Mouse (Mus musculus): ENCODE measurements around the gene Ctnna3.
"Not testable (repeated sequence)": the region's sequence is repeated elsewhere in the genome, so short reads cannot be mapped to it uniquely, and the experiment has no call there.

The Ctnna3 gene

DNA sequence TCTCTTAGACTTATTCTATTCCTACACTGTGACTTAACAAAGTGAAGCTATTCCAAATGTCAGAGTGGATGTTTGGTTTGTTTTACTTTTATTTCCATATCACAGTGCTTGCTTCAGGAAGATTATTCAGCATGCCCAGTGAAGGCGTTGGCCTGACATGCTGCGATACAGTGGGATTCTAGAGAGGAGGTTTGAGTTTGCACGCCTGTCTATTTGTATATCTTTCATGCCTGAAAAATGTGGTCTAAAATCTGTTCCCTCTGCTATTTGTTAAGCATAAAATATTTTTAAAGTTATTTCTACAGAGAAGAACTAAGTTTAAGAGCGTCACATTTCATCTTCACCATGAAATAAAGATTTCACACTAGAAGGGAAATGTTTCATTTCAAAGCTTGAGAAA lies 813.5 kb downstream of the Ctnna3 start:
- peak; percentile 11 for DNase-seq

DNA sequence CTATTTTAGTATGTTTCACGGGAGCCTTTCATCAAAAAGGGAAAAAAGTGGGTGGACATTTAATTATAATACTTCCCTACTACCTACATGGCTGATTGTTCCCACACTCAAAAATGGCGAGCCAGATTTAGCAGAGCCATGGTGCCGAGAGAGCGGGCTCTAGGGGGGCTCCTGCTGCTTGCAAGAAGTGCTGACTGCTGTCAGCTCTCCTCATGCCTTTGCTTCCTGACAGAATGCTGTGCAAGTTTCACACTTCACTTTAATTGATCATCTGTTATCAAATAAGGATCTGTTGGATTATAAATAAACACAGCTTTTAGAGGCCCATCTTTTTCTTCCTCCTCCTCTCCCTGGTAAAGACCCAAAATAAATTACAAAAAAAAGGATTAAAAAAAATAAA lies 838.3 kb downstream of the Ctnna3 start:
- DNase-seq: peak; percentile 39

DNA sequence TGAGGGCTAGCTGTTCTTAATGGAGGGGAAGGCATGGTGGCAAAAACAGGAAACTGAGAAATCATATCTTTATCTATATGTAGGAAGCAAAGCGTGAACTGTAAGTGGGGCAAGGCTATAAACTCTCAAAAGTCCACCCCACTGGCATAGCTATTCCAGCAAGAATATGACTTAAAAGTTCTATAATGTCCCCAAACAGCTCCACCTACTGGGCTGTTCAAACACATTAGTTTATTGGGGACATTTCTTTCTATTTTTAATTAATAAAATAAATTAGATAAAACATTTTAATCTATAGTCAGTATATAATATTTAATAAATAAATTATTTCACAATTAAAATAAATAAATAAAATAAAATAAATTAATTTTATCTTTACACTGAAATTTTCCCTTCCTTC lies 845.2 kb downstream of the Ctnna3 start:
- no peak for DNase-seq

DNA sequence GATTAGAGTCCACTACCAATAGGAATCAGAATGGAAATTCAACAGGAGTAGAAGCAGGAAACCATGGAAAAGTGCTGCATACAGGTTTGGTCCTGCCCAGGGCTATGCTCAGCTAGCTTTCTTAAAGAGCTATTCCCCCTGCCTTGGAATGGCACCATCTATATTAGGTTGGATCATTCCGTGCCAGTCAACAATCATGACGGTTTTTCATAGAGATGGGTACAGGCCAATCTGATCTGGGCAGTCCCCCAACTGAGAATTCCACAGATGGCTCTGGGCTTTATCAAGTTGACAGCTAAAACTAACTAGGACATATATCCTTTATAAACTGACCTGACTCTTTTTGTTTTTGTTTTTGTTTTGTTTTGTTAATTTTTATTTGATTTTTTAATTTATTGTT lies 848.9 kb downstream of the Ctnna3 start:
- DNase-seq: no peak

DNA sequence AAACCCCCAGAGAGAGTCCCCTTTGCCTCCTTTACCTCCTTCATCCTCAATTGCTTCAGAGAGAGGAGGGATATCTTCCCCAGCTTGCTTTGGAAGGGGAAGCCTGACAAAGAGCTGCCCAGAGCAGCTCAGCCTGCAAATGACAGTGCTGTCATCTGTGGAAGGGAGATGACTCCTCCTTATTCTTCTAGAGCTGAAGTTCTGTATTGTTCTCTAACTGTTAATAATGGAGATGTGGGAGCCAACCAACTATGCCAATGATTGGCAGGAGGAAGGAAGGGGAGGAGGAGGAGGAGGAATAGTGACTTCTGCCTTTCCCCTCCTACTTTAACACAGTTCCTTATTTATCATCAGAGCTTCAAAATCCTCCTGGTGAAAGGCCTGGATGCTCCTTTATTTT lies 875.9 kb downstream of the Ctnna3 start:
- DNase-seq: peak; percentile 3

DNA sequence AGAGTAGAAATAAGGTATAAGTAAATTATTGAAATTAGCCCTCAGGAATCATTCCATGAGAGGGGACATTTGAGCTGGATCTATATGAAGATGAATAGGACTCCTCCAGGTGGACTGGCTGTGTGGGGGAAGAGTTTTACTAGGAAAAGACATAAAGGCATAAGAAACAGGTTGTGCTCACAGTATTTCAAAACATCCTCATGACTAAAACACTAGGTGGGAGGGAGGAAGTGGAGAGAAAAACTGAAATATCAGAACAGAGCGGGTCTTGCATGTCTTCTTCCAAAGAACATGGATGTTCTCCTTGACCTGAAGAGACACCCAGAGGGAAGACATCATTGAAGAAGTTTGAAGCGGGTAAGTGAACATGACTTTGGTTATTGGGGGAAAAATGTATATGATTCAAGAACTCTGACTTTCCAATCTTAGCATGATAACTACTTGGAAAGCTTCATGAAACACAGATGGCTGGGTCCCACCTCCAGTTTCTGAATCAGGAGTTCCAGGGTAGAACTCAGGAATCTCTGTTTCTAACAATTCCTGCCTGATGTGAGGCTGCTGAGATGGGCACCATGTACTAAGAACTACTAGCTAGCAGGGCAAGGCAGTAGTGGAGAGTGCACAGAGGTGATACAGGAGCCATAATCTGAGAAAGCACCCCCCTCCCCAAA lies 881.9 kb downstream of the Ctnna3 start:
- peak; percentile 49 for DNase-seq

DNA sequence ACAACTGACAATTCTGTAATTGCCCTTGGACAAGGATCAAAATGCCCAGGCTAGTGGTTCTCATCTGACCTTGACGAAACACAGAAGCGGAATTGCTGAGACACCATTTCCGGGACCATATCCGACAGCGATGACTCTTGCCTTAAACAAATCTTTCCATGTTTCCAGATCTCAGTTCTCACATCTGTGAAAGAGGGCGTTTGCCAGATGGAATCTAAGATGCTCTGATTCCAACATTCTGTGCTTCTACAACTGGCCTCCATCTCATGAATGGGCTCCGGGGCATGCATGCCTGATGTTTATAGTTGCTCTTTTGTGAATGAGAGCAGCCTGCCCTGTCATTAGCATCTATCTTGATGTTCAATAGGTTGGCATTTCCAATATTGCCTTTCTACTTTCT lies 890.4 kb downstream of the Ctnna3 start:
- peak; percentile 60 for DNase-seq

DNA sequence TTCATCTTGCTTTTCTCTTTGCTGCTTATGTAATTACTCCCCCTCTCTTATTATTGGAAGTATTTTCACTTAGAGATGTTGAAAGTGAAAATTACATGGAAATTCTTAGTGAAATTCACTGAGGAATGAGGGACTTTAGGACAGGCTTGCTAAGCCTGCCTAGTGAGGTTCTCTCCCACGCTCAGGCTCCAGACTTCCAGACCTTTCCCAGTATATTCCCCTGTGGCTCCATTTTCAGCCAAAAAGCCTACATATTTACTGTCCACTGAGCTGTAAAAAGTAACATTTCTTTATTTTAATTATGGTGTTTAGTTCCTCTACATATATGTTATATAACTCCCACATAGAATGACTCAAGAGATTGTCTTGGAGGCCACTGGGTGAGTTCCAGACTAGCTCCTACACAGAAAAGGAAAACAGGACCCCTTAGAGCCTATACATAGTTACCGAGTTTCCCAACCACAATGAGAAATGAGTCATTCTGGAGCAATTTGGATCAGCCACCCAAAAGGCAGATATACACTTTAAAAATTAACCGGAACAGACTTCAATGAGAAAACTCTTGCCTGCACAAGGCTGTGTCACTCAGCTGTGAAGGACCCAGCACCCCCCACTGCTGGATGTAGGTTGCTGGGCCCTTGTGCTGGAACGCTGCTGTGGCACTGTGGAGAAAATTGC lies 912.9 kb downstream of the Ctnna3 start:
- peak; percentile 57 for DNase-seq

DNA sequence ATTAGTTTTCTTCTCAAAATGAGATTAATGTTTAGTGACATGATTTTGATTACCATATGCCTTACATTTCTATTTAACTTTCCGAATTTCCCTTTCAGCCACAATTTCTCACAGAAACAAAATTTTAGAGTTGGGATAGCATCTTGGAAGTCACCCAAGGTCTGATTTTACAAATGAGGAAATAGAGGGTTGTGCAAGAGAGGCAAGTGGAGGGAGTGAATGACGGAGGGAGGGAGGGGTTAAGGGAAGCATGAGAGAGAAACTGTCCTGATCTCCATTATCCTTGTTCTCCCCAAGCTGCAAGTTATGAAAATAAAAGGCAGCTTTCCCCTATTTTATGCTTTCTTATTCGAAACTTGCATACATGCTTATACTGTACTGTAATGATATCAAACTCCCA lies 943.4 kb downstream of the Ctnna3 start:
- DNase-seq: no peak

DNA sequence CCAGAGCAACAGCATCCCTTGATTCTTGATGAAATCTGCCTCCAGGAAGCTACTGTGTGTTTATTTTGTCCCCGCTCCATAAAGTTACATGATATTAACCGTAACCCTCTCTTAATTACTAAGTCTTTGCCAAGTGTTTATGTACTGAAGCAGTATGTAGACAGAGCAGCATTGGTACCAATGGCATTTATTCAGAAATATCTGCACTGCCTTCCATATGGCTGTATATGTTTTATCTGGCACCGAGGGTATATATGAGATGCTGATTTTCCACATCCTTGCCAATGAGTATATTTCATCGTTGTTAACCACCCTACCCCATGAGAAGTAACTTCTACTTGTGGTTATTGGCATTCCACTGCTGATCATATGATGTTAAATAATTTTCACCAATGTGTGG lies 947.9 kb downstream of the Ctnna3 start:
- no peak for DNase-seq

DNA sequence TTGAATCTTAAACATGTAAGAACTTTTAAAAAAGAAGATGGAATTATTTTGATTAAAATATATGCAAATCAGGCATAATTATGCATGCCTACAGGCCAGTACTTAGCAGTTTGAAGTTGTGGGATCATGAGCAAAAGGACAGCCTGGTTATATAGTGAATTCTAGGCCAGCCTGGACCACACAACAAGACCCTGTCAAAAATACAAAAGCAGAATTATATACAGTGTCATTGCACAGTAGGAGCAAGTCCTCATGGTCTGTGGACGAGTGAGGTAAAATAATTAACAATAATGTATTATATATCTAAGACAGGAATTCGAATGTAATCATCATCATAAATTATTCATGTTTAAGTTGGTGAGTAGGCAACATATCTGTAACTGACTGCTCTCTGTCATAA lies 966.7 kb downstream of the Ctnna3 start:
- DNase-seq: no peak

DNA sequence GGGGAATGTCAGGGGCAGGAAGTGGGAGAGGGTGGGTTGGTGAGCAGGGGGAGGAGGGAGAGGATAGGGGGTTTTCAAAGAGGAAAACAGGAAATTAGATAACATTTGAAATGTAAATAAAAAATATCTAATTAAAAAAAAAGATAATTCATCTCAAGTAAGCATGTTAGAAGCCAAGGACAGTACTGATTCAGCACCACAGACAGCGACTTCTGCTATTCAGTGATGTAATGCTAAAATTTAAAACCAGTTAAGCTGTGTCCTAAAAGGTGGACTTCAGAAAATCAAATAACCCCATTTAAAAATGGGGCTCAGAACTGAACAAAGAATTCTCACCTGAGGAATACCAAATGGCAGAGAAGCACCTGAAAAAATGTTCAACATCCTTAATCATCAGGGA lies 988.5 kb downstream of the Ctnna3 start:
- not testable (repeated sequence) for DNase-seq

DNA sequence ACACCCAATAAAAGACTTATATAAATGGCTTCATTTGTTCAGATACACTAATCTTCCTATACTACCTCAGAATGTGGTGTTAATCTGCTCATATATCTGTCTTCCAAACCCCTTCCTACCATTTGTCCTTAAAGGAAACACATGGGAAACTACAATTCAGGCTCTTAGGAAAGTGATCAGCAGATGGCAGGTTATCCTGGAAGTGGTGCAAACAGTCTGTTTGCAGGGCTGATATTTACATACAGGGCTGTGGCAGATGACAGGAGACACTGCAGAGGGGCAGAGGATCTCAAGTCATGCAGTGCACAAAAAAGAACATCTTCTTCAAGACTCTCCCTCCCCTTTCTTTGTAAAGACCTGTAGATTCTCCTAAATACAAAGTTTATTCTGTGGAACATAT lies 1008.8 kb downstream of the Ctnna3 start:
- DNase-seq: no peak

DNA sequence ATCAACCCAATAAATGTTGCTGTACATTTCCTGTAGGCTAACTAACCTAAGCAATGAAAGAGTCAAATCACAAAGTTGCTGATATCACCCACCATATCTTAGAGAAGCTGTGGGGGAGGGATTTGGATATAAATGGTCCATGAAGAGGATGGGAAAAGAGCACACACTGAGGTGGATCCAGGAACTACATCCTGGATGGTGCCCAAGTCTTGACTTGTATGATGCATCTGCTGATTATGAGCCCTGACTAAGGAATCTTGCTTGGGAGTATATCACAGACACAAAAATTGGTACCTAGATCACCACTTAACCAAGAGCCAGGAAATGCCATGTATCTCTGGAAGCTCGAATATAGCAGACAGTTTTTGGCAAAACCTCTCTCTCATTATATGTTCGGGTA lies 1018.7 kb downstream of the Ctnna3 start:
- DNase-seq: peak; percentile 9

DNA sequence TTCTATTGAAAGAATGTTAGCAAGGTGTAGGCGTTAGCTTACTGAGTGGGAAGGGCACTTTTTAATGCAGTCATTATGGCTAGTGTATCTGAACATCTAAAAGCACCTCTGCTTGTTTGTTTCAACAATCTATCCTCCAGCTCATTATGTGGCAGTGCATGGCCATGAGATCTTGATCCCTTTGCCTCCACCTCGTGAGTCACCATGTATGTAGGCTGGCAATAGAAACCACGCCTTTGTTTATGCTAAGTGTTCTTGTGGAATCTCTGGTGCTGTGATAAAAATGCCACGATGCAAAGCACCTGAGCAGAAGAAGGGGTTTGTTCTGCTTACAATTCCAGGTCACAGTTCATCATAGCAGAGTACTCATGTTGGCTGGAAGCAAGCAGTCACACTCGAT lies 1053.4 kb downstream of the Ctnna3 start:
- no peak for DNase-seq

DNA sequence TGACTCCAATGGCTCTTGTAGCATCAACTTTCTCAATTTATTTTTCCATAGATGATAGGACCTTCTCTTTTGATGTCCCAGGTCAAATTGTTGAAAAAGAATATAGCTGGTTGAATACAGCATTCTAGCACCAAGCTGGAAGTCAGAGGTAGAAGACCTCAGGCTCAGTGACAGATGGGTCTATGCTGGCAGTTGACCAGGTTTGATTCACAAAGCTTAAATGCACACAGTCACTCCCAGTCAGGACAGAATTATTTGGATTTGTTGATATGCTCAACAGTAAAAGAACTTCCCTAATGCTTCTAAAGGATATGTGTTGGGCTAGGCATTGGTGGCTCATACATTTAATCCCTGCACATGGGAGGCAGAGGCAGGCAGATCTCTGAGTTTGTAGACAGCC lies 1059.6 kb downstream of the Ctnna3 start:
- no peak for DNase-seq

DNA sequence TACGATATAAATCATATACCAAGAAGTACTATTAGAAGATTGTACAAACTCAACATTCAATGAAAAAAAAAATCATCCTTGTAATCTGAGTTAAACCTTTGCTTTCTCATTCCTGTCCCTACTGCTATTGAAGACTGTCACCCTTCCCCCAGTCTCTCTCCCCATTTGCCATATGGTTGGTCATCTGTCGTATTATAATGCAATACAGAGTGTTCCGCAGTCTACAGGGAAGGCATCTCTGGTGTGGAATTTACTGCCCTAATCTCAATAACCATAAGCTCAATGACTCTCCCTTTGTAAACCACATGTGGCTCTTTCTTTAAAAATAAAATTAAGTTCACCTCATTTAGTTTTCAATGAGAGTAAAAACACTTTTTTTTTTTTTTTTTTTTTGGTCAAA lies 1113.7 kb downstream of the Ctnna3 start:
- DNase-seq: no peak

DNA sequence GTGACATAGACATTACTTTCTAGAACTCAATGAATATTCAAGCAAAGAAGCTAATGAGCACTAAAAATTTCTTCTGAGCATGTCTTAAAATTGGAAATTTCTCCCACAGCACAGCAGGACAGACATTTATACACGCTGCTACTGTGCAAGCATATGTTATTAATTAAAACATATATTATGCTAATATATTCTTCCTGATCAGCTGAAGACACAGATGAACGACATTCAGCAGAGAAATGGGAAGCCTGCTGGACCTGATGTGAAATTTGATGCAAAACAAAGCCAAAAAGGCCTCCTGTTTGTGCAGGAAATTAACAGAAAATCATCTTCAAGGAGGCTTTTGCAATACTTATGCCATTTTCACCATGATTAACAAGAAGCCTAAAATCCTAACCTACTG lies 1114.5 kb downstream of the Ctnna3 start:
- DNase-seq: no peak

DNA sequence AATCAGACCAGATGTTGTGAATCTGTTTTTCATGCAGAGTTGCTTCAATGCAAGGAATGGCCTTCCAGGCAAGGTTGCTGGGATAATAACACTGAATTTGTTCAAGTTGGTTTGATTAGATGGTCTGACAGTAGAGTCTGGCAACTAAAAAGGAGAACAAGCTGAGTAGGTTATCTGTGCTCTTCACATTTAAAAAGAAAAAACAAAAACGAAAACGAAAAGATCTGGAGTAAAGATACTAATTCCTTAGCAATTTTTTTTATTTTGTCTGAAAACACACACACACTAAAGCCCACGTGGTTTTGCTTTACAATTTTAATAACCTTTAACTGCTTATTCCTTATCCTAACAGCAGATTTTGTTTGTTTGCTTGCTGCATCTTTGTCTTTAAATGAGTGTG lies 1141.4 kb downstream of the Ctnna3 start:
- DNase-seq: no peak

DNA sequence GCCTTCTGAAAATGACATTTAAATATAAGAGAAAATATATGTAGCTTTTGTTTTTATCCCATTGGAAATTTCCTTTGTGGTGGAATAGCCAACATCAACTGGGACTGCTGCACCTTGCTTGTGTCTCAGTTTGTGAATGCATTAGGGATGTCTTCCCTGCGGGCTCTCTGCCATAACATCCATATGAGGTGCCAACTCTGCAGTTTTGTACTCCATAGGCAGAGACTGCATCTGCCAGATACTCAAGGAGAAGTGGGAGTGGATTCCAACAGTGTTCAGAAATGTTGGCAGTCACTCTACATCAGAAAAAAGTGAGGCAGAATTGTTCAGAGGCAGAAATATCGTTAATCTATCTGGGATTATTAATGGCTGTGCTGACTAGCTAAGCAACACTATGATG lies 1158.2 kb downstream of the Ctnna3 start:
- DNase-seq: peak; percentile 72

DNA sequence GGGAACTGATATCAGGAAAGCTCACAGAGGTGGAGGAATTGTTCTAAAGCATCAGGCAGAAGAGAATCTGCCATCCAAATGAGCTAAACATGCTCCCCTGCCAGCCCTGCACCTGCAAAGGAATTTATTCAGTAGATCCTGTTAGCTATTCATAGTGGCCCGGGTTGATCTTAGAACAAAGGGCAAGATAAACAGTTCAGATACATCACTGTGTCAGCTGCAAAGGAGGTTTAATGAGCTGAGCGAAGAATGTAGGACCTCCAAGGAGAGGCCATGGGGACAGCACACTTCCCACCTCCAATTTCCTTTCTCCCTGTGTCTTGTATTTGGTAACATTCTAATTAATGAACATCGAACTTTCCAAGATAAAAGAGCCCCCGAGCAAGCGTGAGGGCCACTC lies 1206.9 kb downstream of the Ctnna3 start:
- DNase-seq: no peak

DNA sequence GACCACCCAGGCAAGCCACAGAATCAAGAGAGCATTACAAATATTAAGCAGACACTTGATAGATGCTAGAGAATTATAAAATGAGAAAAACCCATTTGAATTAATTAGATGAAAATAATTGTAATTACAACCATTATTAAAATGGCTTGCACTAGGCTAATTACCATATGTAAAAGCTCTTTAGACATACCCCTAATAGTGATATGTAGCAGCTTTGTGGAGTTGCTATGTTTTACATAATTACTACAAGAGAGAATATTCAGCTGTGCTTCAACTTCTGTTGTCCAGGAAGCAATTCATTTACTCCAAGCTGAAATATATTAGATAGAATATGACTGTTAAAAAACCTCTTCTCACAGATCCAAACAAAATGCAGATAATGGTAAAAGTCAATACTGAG lies 1209.2 kb downstream of the Ctnna3 start:
- no peak for DNase-seq

DNA sequence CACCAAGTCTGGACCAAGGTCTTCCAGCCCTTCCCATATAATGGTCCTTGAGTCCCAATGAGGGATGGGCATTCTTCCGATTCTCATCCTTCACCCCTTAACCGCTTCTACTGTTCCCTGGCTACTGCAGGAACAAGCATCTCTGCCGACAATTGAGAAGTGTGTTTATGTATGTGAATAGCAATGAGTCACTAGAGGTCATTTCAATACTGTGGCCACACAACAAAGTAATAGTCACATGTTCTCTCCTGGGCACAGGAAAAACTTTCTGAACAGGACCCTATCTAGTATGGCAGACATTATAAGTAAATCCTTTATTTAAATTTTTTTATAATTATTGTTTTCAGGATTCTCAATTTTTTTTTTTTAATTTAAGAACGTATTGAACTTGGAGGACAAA lies 1211.2 kb downstream of the Ctnna3 start:
- no peak for DNase-seq

DNA sequence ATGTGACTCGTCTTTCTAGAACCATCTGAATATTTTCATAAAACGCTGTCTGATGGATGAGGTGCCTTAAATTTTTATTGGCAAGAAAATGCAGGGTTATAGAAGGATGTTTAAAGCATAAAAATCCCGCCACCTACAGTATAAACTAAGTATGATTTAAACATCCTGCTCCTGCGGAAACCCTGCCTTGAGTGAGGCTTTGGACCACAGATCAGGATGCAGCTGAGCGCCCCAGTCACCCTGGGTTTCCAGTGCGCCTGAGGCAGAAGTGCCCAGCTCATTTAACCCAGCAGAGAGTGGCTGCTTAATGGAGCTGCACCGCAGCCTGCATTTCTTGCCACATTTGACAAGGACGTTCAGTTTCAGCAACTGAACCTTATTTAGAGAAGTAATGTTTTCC lies 1211.7 kb downstream of the Ctnna3 start:
- DNase-seq: peak; percentile 1

DNA sequence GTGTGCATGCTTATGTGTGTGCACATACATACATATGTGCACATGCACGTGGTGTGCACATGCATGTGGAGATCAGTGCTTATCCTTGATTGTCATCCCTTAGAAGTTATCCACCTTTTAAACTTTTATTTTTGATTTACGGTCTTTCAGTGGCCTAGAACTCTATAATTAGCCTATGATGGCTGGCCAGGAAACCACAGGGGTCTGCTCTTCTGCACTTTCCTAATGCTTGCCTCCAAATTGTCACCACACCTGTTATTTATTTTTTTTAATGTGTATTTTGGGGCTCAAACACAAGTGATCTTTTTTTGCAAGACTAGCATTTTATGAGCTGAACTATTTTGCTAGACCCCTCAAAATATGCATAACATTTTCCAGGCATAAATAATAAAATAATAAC lies 1214.1 kb downstream of the Ctnna3 start:
- DNase-seq: no peak
